Mouse (Mus musculus) central nervous system, embryonic 18 days (tissue): ENCODE data around the gene Xylt1. TPM values are rescaled to one million over a fixed set of nuclear protein-coding genes. Genes with fewer than 3 reads are reported as not detected.

Experiments
- polyA plus RNA-seq: library from polyadenylated mRNA; depleted of rRNA; stranded (reverse); fragments of >200 nt; gene quantifications from 2 replicates; pipeline ENCODE4 v1.2.3, GENCODE M21; 2012; rRNA removed

Gene Xylt1
- 7.5 and 8.3 TPM in 2 replicates for polyA plus RNA-seq

GRCm38 (mm10) chr7:117380418-117381187 lies at the start of gene Xylt1:
Xylt1 (plus strand) TSS chr7:117380979.

